Mouse (Mus musculus) cerebellum, postnatal 4 days (tissue): ENCODE data around the gene Prokr1.
"Not testable (repeated sequence)": the region's sequence is repeated elsewhere in the genome, so short reads cannot be mapped to it uniquely, and the experiment has no call there.

Experiments used
- DNase-seq, 2 experiments: peaks; one replicate each; pipeline ENCODE4 v3.0.0; 2022; ENCODE audit warnings: low spot score in 2 of 2, mixed read lengths in 1 of 2

The Prokr1 gene

GRCm38 (mm10) chr6:87590394-87591281 lies at the start of gene Prokr1:
Prokr1 (minus strand) TSS chr6:87590743.
- peak in 1 of 2 experiments; percentile 29 for DNase-seq

GRCm38 (mm10) chr6:87638134-87638660 lies 47.7 kb upstream of the Prokr1 start:
- no peak for DNase-seq

GRCm38 (mm10) chr6:87632176-87632575 lies 41.6 kb upstream of the Prokr1 start:
- DNase-seq = no peak

GRCm38 (mm10) chr6:87628936-87629335 lies 38.4 kb upstream of the Prokr1 start:
- DNase-seq = not testable (repeated sequence)

GRCm38 (mm10) chr6:87623151-87623550 lies 32.6 kb upstream of the Prokr1 start:
- no peak for DNase-seq

- DNase-seq = peak in 1 of 2 experiments; percentile 66
These were observed 30.7 kb upstream of the Prokr1 start for GRCm38 (mm10) chr6:87621281-87621680.

- DNase-seq = no peak
These were observed 27.5 kb upstream of the Prokr1 start for GRCm38 (mm10) chr6:87618021-87618420.

- no peak for DNase-seq
These were observed 25.1 kb upstream of the Prokr1 start for GRCm38 (mm10) chr6:87615696-87616083.

GRCm38 (mm10) chr6:87614794-87615695 lies 24.5 kb upstream of the Prokr1 start:
- peak; percentile 39 to 69 for DNase-seq

GRCm38 (mm10) chr6:87599825-87600224 lies 9.3 kb upstream of the Prokr1 start:
- DNase-seq = peak in 1 of 2 experiments; percentile 68

GRCm38 (mm10) chr6:87597116-87597833 lies 6.7 kb upstream of the Prokr1 start:
- peak in 1 of 2 experiments; percentile 48 for DNase-seq

GRCm38 (mm10) chr6:87594188-87594587 lies 3.6 kb upstream of the Prokr1 start:
- DNase-seq = no peak

GRCm38 (mm10) chr6:87589718-87590393 lies 687 bp downstream of the Prokr1 start:
- no peak for DNase-seq

- DNase-seq = no peak
These were observed 6.6 kb downstream of the Prokr1 start for GRCm38 (mm10) chr6:87583991-87584390.

- no peak for DNase-seq
These were observed 7.3 kb downstream of the Prokr1 start for GRCm38 (mm10) chr6:87583183-87583611.

- DNase-seq = no peak
These were observed 8.1 kb downstream of the Prokr1 start for GRCm38 (mm10) chr6:87582456-87582855.

GRCm38 (mm10) chr6:87581581-87581980 lies 9.0 kb downstream of the Prokr1 start:
- DNase-seq = no peak

GRCm38 (mm10) chr6:87581071-87581470 lies 9.5 kb downstream of the Prokr1 start:
- no peak for DNase-seq

GRCm38 (mm10) chr6:87578247-87578646 lies 12.3 kb downstream of the Prokr1 start:
- peak in 1 of 2 experiments; percentile 35 for DNase-seq

GRCm38 (mm10) chr6:87576648-87577330 lies 13.8 kb downstream of the Prokr1 start:
- DNase-seq = no peak
